Mouse (Mus musculus): Measurements from ENCODE around the gene Agpat4. TPM values are rescaled to one million over a fixed set of nuclear protein-coding genes. Genes with fewer than 3 reads are reported as not detected.

Gene Agpat4
- total and polyA plus RNA-seq, 2 experiments from 2014 or later = 9.2 to 13.4 TPM

DNA sequence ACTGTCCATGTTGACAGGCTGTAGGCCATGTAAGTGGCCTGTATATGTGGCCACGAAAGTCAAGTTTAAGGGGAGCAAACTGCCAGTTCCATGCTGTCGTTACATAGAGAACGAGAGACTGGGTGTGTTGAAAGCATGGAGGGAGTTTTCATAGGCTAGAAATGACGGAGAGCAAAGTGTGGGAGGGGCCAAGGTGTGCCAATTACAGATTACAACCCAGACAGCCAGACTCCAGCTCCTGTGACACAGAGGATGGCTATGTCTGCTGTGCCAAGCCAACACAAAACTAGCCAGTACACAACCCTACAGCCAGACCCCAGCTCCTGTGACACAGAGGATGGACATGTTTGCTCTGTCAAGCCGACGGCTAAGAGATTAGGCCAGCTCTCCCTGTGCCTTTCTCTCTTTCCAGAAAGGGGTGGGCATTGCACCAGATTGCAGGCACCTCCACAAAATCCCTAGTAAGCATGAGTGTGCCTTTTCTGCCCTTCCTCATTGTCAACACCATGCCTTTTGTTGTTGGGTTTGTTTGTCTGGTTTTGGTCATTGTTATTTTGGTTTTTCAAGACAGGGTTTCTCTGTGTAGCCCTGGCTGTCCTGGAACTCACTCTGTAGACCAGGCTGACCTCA, 30.8 kb downstream of the Agpat4 start:
- H3K9ac ChIP-seq (replicated peaks; ENCODE audit: low read depth, low read length) = no peak overlapping the region
- H3K4me3 ChIP-seq (ENCODE audit: low read depth, low read length) = no peak overlapping the region
- H3K36me3 ChIP-seq (replicated peaks; ENCODE audit: control insufficient read depth, insufficient read depth, low read length) = 0 out of 2 replicates have a peak, but pooled peaks cover 3% of the 10 kb centered on the region
- no peaks in the 10 kb centered on the region for H3K4me1 ChIP-seq (ENCODE audit: control insufficient read depth, insufficient read depth)
- 72% methylated on average over 6 of the region's 6 CpGs for WGBS
- no peak for TF ChIP-seq CTCF (IDR thresholded peaks at IDR 0.05; ENCODE audit: low read depth)
- no peak overlapping the region for H3K4me2 ChIP-seq (ENCODE audit: low read depth, low read length)
- ATAC-seq (ENCODE audit: insufficient read depth, low read depth) (no peak), DNase-seq (ENCODE audit: low spot score) (no peak)
- no peaks in the 10 kb centered on the region for H3K9me3 ChIP-seq (replicated peaks; ENCODE audit: control insufficient read depth, low read length)
- no peaks in the 10 kb centered on the region for H3K27me3 ChIP-seq (ENCODE audit: control insufficient read depth, insufficient read depth, low read length)
- H3K27ac ChIP-seq (ENCODE audit: low read depth) = no peak overlapping the region

GRCm38 (mm10) chr17:12150970-12151369, 32.5 kb downstream of the Agpat4 start:
- 88% methylated on average over 2 of the region's 2 CpGs for WGBS
- Histone ChIP-seq H3K4me2 (ENCODE audit: low read depth, low read length) (no peak overlapping the region), H3K4me3 (ENCODE audit: low read depth, low read length) (no peak overlapping the region), H3K27ac (ENCODE audit: low read depth) (no peak overlapping the region), H3K27me3 (ENCODE audit: control insufficient read depth, insufficient read depth, low read length) (no peaks in the 10 kb centered on the region), H3K36me3 (replicated peaks; ENCODE audit: control insufficient read depth, insufficient read depth, low read length) (0 out of 2 replicates have a peak, but pooled peaks cover 3% of the 10 kb centered on the region), H3K4me1 (ENCODE audit: control insufficient read depth, insufficient read depth) (no peaks in the 10 kb centered on the region), H3K9me3 (replicated peaks; ENCODE audit: control insufficient read depth, low read length) (no peaks in the 10 kb centered on the region), H3K9ac (replicated peaks; ENCODE audit: low read depth, low read length) (no peak overlapping the region)
- DNase-seq (ENCODE audit: low spot score) = no peak
- TF ChIP-seq EP300 (IDR thresholded peaks at IDR 0.05; ENCODE audit: low read depth) (no peak), CTCF (IDR thresholded peaks at IDR 0.05; ENCODE audit: low read depth) (no peak)
- ATAC-seq (ENCODE audit: insufficient read depth, low read depth) = no peak

- no peak overlapping the region for H3K4me2 ChIP-seq (ENCODE audit: low read depth, low read length)
- H3K36me3 ChIP-seq (replicated peaks; ENCODE audit: control insufficient read depth, insufficient read depth, low read length) = 0 out of 2 replicates have a peak, but pooled peaks cover 3% of the 10 kb centered on the region
- no peak overlapping the region for H3K9ac ChIP-seq (replicated peaks; ENCODE audit: low read depth, low read length)
- no peaks in the 10 kb centered on the region for H3K4me1 ChIP-seq (ENCODE audit: control insufficient read depth, insufficient read depth)
- H3K27me3 ChIP-seq (ENCODE audit: control insufficient read depth, insufficient read depth, low read length) = no peaks in the 10 kb centered on the region
- DNase-seq (ENCODE audit: low spot score) (no peak), ATAC-seq (ENCODE audit: insufficient read depth, low read depth) (no peak)
- TF ChIP-seq CTCF (IDR thresholded peaks at IDR 0.05; ENCODE audit: low read depth) = no peak
- H3K4me3 ChIP-seq (ENCODE audit: low read depth, low read length) = no peak overlapping the region
- WGBS = 54% methylated on average over 2 of the region's 2 CpGs
- no peaks in the 10 kb centered on the region for H3K9me3 ChIP-seq (replicated peaks; ENCODE audit: control insufficient read depth, low read length)
- no peak overlapping the region for H3K27ac ChIP-seq (ENCODE audit: low read depth)
These were observed 35.8 kb downstream of the Agpat4 start for GRCm38 (mm10) chr17:12154260-12154659.

- WGBS = 91% methylated on average over 6 of the region's 6 CpGs
- no peak for ATAC-seq (ENCODE audit: insufficient read depth, low read depth)
- H3K9ac ChIP-seq (replicated peaks; ENCODE audit: low read depth, low read length) = no peak overlapping the region
These were observed 36.7 kb downstream of the Agpat4 start for GRCm38 (mm10) chr17:12155236-12155635.

GRCm38 (mm10) chr17:12155872-12156271, 37.4 kb downstream of the Agpat4 start:
- Histone ChIP-seq H3K9ac (replicated peaks; ENCODE audit: low read depth, low read length) (no peak overlapping the region), H3K4me3 (ENCODE audit: low read depth, low read length) (no peak overlapping the region), H3K4me2 (ENCODE audit: low read depth, low read length) (no peak overlapping the region), H3K27me3 (ENCODE audit: control insufficient read depth, insufficient read depth, low read length) (no peaks in the 10 kb centered on the region), H3K9me3 (replicated peaks; ENCODE audit: control insufficient read depth, low read length) (no peaks in the 10 kb centered on the region), H3K36me3 (replicated peaks; ENCODE audit: control insufficient read depth, insufficient read depth, low read length) (0 out of 2 replicates have a peak, but pooled peaks cover 3% of the 10 kb centered on the region), H3K4me1 (ENCODE audit: control insufficient read depth, insufficient read depth) (no peaks in the 10 kb centered on the region), H3K27ac (ENCODE audit: low read depth) (no peak overlapping the region)
- ATAC-seq (ENCODE audit: insufficient read depth, low read depth) (no peak), DNase-seq (ENCODE audit: low spot score) (no peak)
- TF ChIP-seq EP300 (IDR thresholded peaks at IDR 0.05; ENCODE audit: low read depth) = no peak
- TF ChIP-seq CTCF (IDR thresholded peaks at IDR 0.05; ENCODE audit: low read depth) = no peak
- 88% methylated on average over 4 of the region's 4 CpGs for WGBS

More at GRCm38 (mm10) chr17:12155236-12155635, 36.7 kb downstream of the Agpat4 start:
- Histone ChIP-seq H3K4me3 (ENCODE audit: low read depth, low read length) (no peak overlapping the region), H3K4me2 (ENCODE audit: low read depth, low read length) (no peak overlapping the region), H3K27me3 (ENCODE audit: control insufficient read depth, insufficient read depth, low read length) (no peaks in the 10 kb centered on the region), H3K4me1 (ENCODE audit: control insufficient read depth, insufficient read depth) (no peaks in the 10 kb centered on the region), H3K36me3 (replicated peaks; ENCODE audit: control insufficient read depth, insufficient read depth, low read length) (0 out of 2 replicates have a peak, but pooled peaks cover 3% of the 10 kb centered on the region), H3K9me3 (replicated peaks; ENCODE audit: control insufficient read depth, low read length) (no peaks in the 10 kb centered on the region), H3K27ac (ENCODE audit: low read depth) (no peak overlapping the region)
- TF ChIP-seq EP300 (IDR thresholded peaks at IDR 0.05; ENCODE audit: low read depth) (no peak), CTCF (IDR thresholded peaks at IDR 0.05; ENCODE audit: low read depth) (no peak)
- no peak for DNase-seq (ENCODE audit: low spot score)

DNA sequence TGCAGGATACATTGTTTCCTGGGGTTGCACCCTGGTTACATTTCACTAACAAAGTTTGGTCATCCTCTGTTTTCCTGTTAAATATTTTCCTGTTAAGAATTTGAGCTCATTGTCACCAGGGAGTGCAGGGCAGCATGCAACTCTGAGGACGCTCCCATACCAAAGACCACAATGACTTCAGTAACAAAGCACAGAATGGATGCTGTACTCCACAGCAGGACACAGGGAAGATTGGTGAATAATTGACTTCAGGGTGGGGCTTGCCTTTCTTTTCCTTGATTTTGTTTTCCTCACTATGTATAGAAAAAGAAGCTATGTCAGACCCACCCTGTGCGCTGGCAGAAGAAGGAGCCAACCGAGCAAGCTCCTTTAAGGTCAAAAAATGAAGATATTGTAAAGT, 38.2 kb downstream of the Agpat4 start:
- Histone ChIP-seq H3K4me1 (ENCODE audit: control insufficient read depth, insufficient read depth) (no peaks in the 10 kb centered on the region), H3K27me3 (ENCODE audit: control insufficient read depth, insufficient read depth, low read length) (no peaks in the 10 kb centered on the region), H3K9me3 (replicated peaks; ENCODE audit: control insufficient read depth, low read length) (no peaks in the 10 kb centered on the region), H3K4me3 (ENCODE audit: low read depth, low read length) (no peak overlapping the region), H3K36me3 (replicated peaks; ENCODE audit: control insufficient read depth, insufficient read depth, low read length) (0 out of 2 replicates have a peak, but pooled peaks cover 3% of the 10 kb centered on the region), H3K4me2 (ENCODE audit: low read depth, low read length) (no peak overlapping the region), H3K9ac (replicated peaks; ENCODE audit: low read depth, low read length) (no peak overlapping the region), H3K27ac (ENCODE audit: low read depth) (no peak overlapping the region)
- TF ChIP-seq CTCF (IDR thresholded peaks at IDR 0.05; ENCODE audit: low read depth) (no peak), EP300 (IDR thresholded peaks at IDR 0.05; ENCODE audit: low read depth) (no peak)
- no peak for DNase-seq (ENCODE audit: low spot score)
- WGBS = 89% methylated on average over 3 of the region's 3 CpGs
- no peak for ATAC-seq (ENCODE audit: insufficient read depth, low read depth)

Measured in heart, postnatal 0 days (tissue).